Mouse (Mus musculus): ENCODE results near the gene Arhgef26.

Arhgef26 gene

DNA sequence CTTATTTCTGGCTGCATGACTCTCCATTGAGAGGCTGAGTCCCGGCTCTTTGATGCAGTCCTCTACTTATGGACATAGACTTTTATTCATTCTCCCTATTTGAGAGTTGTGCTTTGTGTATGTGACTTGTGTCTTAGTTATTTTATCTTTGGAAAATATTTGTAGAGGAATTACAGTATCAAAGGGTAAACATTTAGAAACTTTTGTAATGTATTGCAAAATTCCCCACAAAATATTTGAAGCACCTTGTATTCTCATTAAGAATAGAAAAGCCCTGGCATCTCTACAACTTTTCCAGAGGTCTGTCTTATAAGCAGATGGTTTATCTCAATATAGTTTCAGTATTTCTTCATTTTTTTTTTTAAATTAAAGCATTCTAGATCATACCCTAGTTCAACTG is 44.7 kb downstream of the Arhgef26 start:
- no peak for DNase-seq (ENCODE audit: low read depth, low spot score)

- DNase-seq (ENCODE audit: low read depth, low spot score) = no peak
Measured at GRCm38 (mm10) chr3:62392636-62393035, 54.5 kb downstream of the Arhgef26 start.

DNA sequence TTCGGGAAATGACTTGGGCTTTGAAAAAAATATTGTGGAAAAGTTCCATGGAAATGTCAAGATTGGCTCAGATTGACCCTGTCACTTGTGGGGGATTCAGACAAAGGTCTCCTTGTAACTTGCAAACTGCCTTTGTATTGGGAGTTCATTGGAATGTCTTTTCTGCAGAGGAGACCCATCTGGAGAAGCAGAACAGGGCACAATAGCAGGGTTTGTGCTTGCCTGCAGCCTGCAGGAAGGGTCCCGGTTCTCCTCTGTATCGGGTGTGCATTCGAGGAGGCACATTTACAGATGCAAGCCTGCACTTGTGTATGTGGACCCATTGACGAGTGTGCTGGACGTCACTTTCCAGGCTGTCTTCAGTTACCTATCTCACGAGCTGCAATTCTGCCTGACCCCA is 56.1 kb downstream of the Arhgef26 start:
- no peak for DNase-seq (ENCODE audit: low read depth, low spot score)

DNA sequence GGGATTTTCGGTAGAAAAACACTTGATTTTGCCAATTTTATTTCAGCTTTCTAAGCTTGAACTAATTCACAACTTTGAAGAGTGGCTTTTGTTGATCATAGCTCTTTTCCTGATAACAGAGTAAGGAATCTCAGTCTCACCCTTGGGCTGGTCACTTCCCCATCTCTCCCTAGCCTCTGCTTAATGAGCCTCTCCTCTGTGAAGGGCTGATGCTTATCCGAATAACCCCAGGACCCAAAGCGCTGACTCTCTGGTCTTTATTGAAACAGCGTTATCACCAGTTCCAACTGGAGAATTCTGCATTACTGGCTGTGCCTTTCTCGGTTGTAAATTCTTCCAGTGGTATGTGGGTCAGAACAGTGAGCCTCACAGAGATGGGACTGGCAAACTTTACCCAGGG is 57.2 kb downstream of the Arhgef26 start:
- DNase-seq (ENCODE audit: low read depth, low spot score) = no peak

GRCm38 (mm10) chr3:62396109-62396508 is 58.0 kb downstream of the Arhgef26 start:
- no peak for DNase-seq (ENCODE audit: low read depth, low spot score)

DNA sequence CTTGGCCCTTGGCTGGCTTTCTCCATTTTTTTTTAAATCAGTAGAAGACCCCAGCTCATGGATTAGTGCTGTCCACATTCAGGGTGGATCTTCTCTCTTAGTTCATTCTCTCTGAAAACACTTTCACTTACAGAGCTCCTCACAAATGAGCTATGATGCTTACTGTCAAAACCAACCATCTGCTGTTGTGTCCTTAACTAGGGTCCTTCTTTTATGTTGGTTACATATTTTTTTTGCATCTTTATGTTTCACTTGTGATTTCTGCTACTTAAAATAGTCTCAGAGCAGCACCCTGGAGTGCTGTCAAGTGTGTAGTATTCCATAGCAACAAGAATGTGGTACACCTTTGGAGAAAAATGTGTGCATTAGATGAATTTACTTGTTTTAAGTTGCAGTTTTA is 60.0 kb downstream of the Arhgef26 start:
- DNase-seq (ENCODE audit: low read depth, low spot score) = no peak

GRCm38 (mm10) chr3:62399826-62400746 is 61.9 kb downstream of the Arhgef26 start:
- no peak for DNase-seq (ENCODE audit: low read depth, low spot score)

- DNase-seq (ENCODE audit: low read depth, low spot score) = no peak
Measured at GRCm38 (mm10) chr3:62402466-62402865, 64.3 kb downstream of the Arhgef26 start.

GRCm38 (mm10) chr3:62404477-62405246 is 66.5 kb downstream of the Arhgef26 start:
- DNase-seq (ENCODE audit: low read depth, low spot score) = no peak

- DNase-seq (ENCODE audit: low read depth, low spot score) = no peak
Measured at GRCm38 (mm10) chr3:62409555-62410182, 71.5 kb downstream of the Arhgef26 start.

GRCm38 (mm10) chr3:62410491-62410890 is 72.3 kb downstream of the Arhgef26 start:
- DNase-seq (ENCODE audit: low read depth, low spot score) = no peak

- no peak for DNase-seq (ENCODE audit: low read depth, low spot score)
Measured at GRCm38 (mm10) chr3:62412704-62413103, 74.6 kb downstream of the Arhgef26 start.

DNA sequence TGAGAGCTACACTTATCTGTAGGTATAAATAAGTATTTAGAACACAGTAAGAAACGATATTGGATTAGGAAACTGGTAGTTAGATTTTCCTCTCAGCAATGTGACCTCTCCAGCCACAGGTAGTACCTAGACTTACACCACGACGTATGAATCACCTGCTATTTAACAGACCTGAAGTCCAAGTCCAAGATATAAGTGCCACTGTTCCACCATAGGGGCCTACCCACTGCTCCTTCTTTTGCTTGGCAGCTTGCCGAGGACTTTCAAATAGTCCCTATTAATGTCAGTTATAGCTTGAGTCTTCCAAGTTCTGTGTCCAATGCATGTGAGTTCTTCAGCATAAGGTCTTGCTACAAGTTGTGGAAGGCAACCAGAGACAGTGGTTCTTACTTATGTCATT is 76.8 kb downstream of the Arhgef26 start:
- no peak for DNase-seq (ENCODE audit: low read depth, low spot score)

GRCm38 (mm10) chr3:62417458-62417857 is 79.3 kb downstream of the Arhgef26 start:
- no peak for DNase-seq (ENCODE audit: low read depth, low spot score)

GRCm38 (mm10) chr3:62418387-62419138 is 80.4 kb downstream of the Arhgef26 start:
- DNase-seq (ENCODE audit: low read depth, low spot score) = no peak

GRCm38 (mm10) chr3:62433675-62434074 is 95.5 kb downstream of the Arhgef26 start:
- no peak for DNase-seq (ENCODE audit: low read depth, low spot score)

- DNase-seq (ENCODE audit: low read depth, low spot score) = no peak
Measured at GRCm38 (mm10) chr3:62435923-62436322, 97.8 kb downstream of the Arhgef26 start.

DNA sequence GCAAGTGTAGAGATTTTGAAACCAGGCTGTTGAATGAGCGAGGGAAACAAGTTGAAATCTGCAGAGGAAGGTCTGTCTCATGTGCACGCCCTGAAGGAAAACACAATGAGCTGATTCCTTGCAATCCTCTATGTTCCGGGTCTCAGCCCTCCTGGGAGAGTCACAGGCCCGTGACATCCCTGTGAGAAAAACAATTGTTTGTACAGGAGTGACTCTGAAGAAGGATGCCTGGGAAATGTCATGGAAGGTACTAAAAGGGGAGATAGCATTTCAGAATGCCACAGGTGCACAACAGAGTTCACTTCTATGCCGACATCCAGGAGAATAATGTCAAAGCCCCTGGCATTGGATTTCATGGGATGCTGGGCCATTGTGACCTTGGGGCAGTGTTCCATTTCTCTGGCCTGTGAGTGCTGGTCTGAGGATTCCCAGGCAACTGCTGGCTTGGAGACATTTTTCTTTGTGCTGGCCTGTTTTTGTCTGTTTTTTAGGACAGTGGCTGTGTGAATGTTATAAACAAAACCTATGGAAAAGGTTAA is 102.4 kb downstream of the Arhgef26 start:
- DNase-seq (ENCODE audit: low read depth, low spot score) = no peak

- DNase-seq (ENCODE audit: low read depth, low spot score) = no peak
Measured at GRCm38 (mm10) chr3:62443582-62444194, 105.5 kb downstream of the Arhgef26 start.

- DNase-seq (ENCODE audit: low read depth, low spot score) = no peak
Measured at GRCm38 (mm10) chr3:62446271-62446670, 108.1 kb downstream of the Arhgef26 start.

GRCm38 (mm10) chr3:62447151-62447550 is 109.0 kb downstream of the Arhgef26 start:
- no peak for DNase-seq (ENCODE audit: low read depth, low spot score)
